Mouse (Mus musculus): ENCODE data around the gene Krtcap2. TPM values are rescaled to one million over a fixed set of nuclear protein-coding genes. Genes with fewer than 3 reads are reported as not detected.

Krtcap2 gene
- polyA plus RNA-seq, 1 experiment from 2014 or later = 351 TPM

- no peaks in the 10 kb centered on the region for H3K36me3 ChIP-seq
- H3K9ac ChIP-seq = no peak overlapping the region
- peaks cover 12% of the 10 kb centered on the region for H3K4me1 ChIP-seq (replicated peaks)
- H3K4me3 ChIP-seq (replicated peaks) = no peak overlapping the region
- peak; percentile 75 for ATAC-seq
- no peak overlapping the region for H3K27ac ChIP-seq
- H3K9me3 ChIP-seq = no peaks in the 10 kb centered on the region
- 57% methylated on average over 12 of the region's 12 CpGs for WGBS
- no peaks in the 10 kb centered on the region for H3K27me3 ChIP-seq (replicated peaks)
- peak overlapping the region; percentile 32 for H3K4me2 ChIP-seq (replicated peaks)
Measured at GRCm38 (mm10) chr3:89238494-89238893, 7.3 kb upstream of the Krtcap2 start.

DNA sequence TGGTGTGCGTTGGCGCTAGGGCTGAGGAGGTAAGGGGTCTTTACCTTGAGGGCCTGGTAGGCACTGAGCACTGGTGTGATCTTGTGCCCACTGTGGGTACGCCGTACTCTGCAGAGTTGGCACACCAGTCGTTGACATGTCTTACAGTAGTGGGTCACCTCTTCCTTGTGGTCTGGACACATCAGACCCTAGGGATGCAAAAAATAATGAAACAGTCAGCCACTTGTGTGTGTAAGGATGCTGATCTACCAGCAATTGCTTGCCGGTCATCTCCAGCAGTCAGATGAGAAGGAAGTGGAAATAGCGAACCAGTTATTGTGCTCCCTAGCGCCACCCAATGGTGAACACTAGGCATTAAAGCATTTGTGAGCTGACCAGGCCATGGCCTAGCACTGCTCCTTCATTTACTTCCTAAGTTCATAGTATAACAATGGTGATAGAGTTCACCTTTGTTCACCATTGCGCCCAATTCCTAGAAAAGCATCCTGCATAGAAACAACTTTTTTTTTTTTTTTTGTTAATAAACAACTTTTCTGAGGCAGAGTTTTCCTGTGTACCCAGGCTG, 3.4 kb upstream of the Krtcap2 start:
- no peak overlapping the region for H3K27ac ChIP-seq
- no peaks in the 10 kb centered on the region for H3K36me3 ChIP-seq
- no peaks in the 10 kb centered on the region for H3K9me3 ChIP-seq
- H3K27me3 ChIP-seq (replicated peaks) = 0 out of 2 replicates have a peak, but pooled peaks cover 6% of the 10 kb centered on the region
- ATAC-seq = no peak
- H3K9ac ChIP-seq = no peak overlapping the region
- peaks cover 35% of the 10 kb centered on the region for H3K4me1 ChIP-seq (replicated peaks)
- 69% methylated on average over 9 of the region's 9 CpGs for WGBS
- no peak overlapping the region for H3K4me2 ChIP-seq (replicated peaks)
- H3K4me3 ChIP-seq (replicated peaks) = no peak overlapping the region

GRCm38 (mm10) chr3:89243609-89244008, 2.2 kb upstream of the Krtcap2 start:
- peak; percentile 29 for ATAC-seq
- no peak overlapping the region for H3K27ac ChIP-seq
- 0 out of 2 replicates have a peak, but pooled peaks cover 3% of the 10 kb centered on the region for H3K36me3 ChIP-seq
- no peak overlapping the region for H3K4me3 ChIP-seq (replicated peaks)
- 0 out of 2 replicates have a peak, but pooled peaks cover 6% of the 10 kb centered on the region for H3K27me3 ChIP-seq (replicated peaks)
- no peak overlapping the region for H3K9ac ChIP-seq
- H3K4me1 ChIP-seq (replicated peaks) = peaks cover 34% of the 10 kb centered on the region
- 20% methylated on average over 14 of the region's 14 CpGs for WGBS
- H3K4me2 ChIP-seq (replicated peaks) = peak overlapping the region; percentile 83
- no peaks in the 10 kb centered on the region for H3K9me3 ChIP-seq

DNA sequence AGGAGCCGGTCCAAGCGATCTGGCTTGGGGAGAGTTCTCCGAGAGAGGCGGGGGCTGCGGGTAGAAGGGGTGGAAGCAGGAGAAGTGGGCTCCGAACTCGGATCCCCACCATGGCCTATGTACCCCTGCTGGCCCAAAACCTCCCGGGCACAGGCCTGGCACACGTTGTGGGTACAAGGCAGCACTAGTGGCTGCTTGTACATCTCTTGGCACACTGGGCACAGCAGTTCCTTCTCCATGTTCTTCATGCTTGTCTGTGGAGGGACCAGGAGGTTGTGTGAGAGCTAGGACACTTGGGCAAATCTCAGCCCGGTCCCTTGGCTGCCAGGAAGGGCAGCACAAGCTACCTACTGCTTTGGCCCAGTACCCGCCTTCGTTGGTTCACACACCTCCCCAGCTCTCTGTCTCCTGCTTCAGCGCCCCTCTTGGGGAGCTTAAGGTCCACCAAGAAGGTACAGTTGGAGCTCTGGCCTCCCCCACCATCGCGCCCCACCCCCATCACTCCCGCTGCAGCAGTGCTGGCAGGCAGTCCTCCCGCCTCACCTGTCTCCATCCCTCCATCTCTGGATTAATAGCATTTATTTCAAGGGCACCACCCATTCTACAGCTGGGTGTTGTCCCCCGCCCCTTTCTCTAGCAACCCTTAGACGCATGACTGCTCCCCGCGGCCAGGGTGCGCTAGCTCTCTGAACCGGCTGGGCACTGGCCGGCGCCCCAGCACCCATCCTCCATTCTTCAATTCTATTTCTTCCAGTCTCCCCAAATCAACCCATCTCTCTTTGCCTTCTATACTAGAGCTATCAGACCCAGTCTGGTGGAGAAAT, 1.4 kb upstream of the Krtcap2 start:
- Histone ChIP-seq H3K4me1 (replicated peaks) (peaks cover 34% of the 10 kb centered on the region), H3K9ac (peak overlapping the region; percentile 20; the same call in 1 of the 2 replicates), H3K27me3 (replicated peaks) (0 out of 2 replicates have a peak, but pooled peaks cover 6% of the 10 kb centered on the region), H3K36me3 (0 out of 2 replicates have a peak, but pooled peaks cover 7% of the 10 kb centered on the region), H3K4me3 (replicated peaks) (peak overlapping the region; percentile 62), H3K9me3 (no peaks in the 10 kb centered on the region), H3K4me2 (replicated peaks) (peak overlapping the region; percentile 83), H3K27ac (no peak overlapping the region)
- peak; percentile 21; the same call in 1 of the 2 replicates for ATAC-seq
- WGBS = 23% methylated on average over 25 of the region's 25 CpGs

- peak overlapping the region; percentile 20; the same call in 1 of the 2 replicates for H3K9ac ChIP-seq
- peak; percentile 17; the same call in 1 of the 2 replicates for ATAC-seq
- 0 out of 2 replicates have a peak, but pooled peaks cover 6% of the 10 kb centered on the region for H3K27me3 ChIP-seq (replicated peaks)
- H3K36me3 ChIP-seq = 0 out of 2 replicates have a peak, but pooled peaks cover 10% of the 10 kb centered on the region
- H3K27ac ChIP-seq = no peak overlapping the region
- H3K9me3 ChIP-seq = no peaks in the 10 kb centered on the region
- peaks cover 34% of the 10 kb centered on the region for H3K4me1 ChIP-seq (replicated peaks)
- under 1% methylated on average over 18 of the region's 26 CpGs for WGBS
- H3K4me2 ChIP-seq (replicated peaks) = peak overlapping the region; percentile 83
- H3K4me3 ChIP-seq (replicated peaks) = peak overlapping the region; percentile 62
Measured at GRCm38 (mm10) chr3:89244982-89245687, 631 bp upstream of the Krtcap2 start.

DNA sequence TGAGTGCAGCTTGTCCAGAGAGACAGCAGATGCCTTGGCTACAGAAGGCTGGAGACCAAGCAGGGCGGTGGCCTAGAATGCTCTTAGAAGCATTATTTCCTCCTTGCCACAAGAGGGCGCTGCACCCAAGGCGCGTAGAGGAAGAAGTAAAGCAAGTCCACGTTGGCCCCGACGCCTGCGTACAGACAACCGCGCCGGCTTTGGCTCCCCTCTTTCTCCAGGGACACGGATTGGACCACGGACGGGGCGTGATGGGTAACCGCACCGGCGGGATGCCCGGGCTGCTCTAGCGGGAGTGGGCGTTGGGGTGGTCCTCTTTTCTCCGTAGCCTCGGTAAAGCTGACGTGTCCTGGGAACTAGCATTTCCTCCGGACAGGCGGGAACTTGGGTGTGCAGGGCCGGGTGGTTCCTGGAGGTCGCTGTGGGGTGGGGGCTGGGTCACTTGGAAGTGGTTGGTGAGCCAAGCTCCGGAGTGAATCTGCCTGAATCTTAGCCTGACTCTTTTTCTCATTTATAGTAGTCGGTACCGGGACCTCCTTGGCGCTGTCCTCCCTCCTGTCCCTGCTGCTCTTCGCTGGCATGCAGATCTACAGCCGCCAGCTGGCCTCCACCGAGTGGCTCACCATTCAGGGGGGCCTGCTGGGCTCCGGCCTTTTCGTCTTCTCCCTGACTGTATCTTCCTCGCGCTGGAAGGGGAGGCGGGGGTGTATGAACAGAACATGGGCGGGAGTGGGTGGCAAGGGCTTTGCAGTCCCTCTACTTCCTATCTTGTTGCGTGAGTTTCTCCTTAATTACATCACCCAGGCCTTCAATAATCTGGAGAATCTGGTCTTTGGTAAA, 715 bp downstream of the Krtcap2 start, which contains the start of gene Trim46:
Gene Trim46, minus strand, starts transcription at position 49 of the 840 bp plus-strand sequence.
- Histone ChIP-seq H3K9ac (peak within 1 kb of the TSS; percentile 79), H3K9me3 (no peaks in the 10 kb centered on the region), H3K4me1 (replicated peaks) (peaks cover 44% of the 10 kb centered on the region), H3K4me3 (replicated peaks) (peak within 1 kb of the TSS; percentile 62), H3K27me3 (replicated peaks) (0 out of 2 replicates have a peak, but pooled peaks cover 6% of the 10 kb centered on the region), H3K27ac (peak within 1 kb of the TSS; percentile 70), H3K36me3 (0 out of 2 replicates have a peak, but pooled peaks cover 10% of the 10 kb centered on the region), H3K4me2 (replicated peaks) (peak within 1 kb of the TSS; percentile 83)
- WGBS = under 1% methylated on average over 42 of the region's 42 CpGs
- peak; percentile 78 for ATAC-seq

DNA sequence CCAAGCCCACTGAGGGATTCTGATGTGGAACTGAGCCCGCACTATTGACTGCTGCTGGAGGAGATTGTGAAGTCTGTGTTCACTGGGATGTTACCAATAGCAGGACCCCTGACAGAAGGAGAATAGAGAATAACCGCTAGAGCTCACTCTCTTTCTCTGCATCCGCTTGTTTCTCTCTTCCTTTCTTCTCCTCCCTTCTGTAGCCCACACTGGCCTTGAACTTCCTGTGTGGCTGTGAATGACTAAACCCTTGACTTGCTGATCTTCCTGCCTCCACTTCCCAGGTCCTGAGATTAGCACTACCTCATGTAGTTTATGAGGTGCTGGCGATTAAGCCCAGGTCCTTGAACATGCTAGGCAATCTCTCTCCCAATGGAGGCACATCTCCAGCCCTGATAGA, 1.7 kb downstream of the Krtcap2 start:
- Histone ChIP-seq H3K9ac (peak overlapping the region; percentile 79; the same call in 1 of the 2 replicates), H3K4me2 (replicated peaks) (peak overlapping the region; percentile 83), H3K27me3 (replicated peaks) (0 out of 2 replicates have a peak, but pooled peaks cover 6% of the 10 kb centered on the region), H3K9me3 (no peaks in the 10 kb centered on the region), H3K27ac (no peak overlapping the region), H3K36me3 (0 out of 2 replicates have a peak, but pooled peaks cover 10% of the 10 kb centered on the region), H3K4me1 (replicated peaks) (peaks cover 53% of the 10 kb centered on the region), H3K4me3 (replicated peaks) (peak overlapping the region; percentile 62; the same call in 1 of the 2 replicates)
- ATAC-seq = no peak
- 82% methylated on average over 4 of the region's 4 CpGs for WGBS

- H3K9ac ChIP-seq = no peak overlapping the region
- H3K27ac ChIP-seq = peak overlapping the region; percentile 40; the same call in 1 of the 2 replicates
- H3K4me2 ChIP-seq (replicated peaks) = no peak overlapping the region
- peaks cover 42% of the 10 kb centered on the region for H3K4me1 ChIP-seq (replicated peaks)
- no peak for ATAC-seq
- 0 out of 2 replicates have a peak, but pooled peaks cover 10% of the 10 kb centered on the region for H3K36me3 ChIP-seq
- 18% methylated on average over 7 of the region's 7 CpGs for WGBS
- H3K4me3 ChIP-seq (replicated peaks) = no peak overlapping the region
- no peaks in the 10 kb centered on the region for H3K9me3 ChIP-seq
- H3K27me3 ChIP-seq (replicated peaks) = no peaks in the 10 kb centered on the region
Measured at GRCm38 (mm10) chr3:89250435-89251040, 4.8 kb downstream of the Krtcap2 start.

DNA sequence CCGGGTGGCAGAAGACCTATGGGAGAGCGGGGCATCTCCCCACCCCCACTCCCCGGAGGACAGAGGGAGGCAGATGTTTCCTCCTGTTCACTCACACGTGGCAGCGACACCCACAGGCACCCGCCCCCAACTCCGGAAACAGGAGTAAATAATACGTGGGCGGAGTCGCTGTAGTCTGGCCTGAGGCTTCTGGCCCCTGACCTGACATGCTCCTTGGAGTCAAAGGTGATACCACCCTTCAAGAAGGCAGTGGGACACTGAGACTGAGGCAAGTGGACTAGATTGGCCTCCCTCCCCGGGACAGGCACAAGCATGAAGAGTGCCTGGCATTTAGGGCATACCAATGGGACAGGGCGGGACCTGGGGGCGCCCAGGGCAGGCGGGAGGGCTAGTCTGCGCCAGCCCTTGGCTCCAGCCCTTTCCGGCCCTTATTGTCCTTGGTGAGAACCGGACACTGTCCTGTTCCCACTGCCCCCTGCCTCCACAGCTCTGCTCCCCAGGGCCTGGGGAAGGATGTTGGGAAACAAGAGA, 5.7 kb downstream of the Krtcap2 start:
- peak; percentile 22 for ATAC-seq
- H3K4me2 ChIP-seq (replicated peaks) = peak overlapping the region; percentile 39
- peak overlapping the region; percentile 26 for H3K9ac ChIP-seq
- WGBS = 9% methylated on average over 17 of the region's 17 CpGs
- H3K9me3 ChIP-seq = no peaks in the 10 kb centered on the region
- H3K27me3 ChIP-seq (replicated peaks) = no peaks in the 10 kb centered on the region
- H3K27ac ChIP-seq = peak overlapping the region; percentile 51
- 0 out of 2 replicates have a peak, but pooled peaks cover 10% of the 10 kb centered on the region for H3K36me3 ChIP-seq
- peaks cover 35% of the 10 kb centered on the region for H3K4me1 ChIP-seq (replicated peaks)
- H3K4me3 ChIP-seq (replicated peaks) = 0 out of 2 replicates have a peak overlapping the region, but pooled peaks have one; percentile 0

GRCm38 (mm10) chr3:89254994-89255393, 9.2 kb downstream of the Krtcap2 start:
- Histone ChIP-seq H3K27me3 (replicated peaks) (no peaks in the 10 kb centered on the region), H3K4me3 (replicated peaks) (no peak overlapping the region), H3K4me1 (replicated peaks) (peaks cover 26% of the 10 kb centered on the region), H3K9ac (no peak overlapping the region), H3K27ac (no peak overlapping the region), H3K9me3 (no peaks in the 10 kb centered on the region), H3K36me3 (no peaks in the 10 kb centered on the region), H3K4me2 (replicated peaks) (no peak overlapping the region)
- peak; percentile 16; the same call in 1 of the 2 replicates for ATAC-seq
- WGBS = 83% methylated on average over 5 of the region's 5 CpGs

Data from intestine, embryonic 15.5 days (tissue).